Mouse (Mus musculus) urinary bladder, postnatal 4 days (tissue): ENCODE results near the gene Lama2.

Source experiments
- DNase-seq, 2 experiments: peaks; one replicate each; pipeline ENCODE4 v3.0.0; 2021 to 2022; ENCODE audit warnings: low spot score in 2 of 2

Gene Lama2

GRCm38 (mm10) chr10:27188630-27189365, 430.8 kb downstream of the Lama2 start:
- DNase-seq, result no peak

DNA sequence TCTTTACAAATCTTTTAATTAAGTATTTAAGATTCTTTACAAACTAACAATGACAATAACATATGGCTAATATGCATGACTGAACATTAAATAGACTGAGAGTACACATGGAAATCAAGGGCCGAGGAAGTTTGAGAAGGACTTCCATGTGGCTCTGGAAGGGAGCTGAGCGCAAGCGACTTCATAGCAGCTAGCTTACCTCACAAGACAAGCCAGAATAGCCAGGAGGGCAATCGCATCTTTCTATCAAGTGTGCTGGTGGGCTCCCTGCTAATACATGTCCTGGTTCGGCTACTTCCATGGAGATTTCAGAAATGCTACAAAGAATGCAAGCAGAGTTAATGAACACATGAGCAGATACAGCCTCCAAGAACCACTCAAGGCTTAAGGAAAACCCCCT, 435.4 kb downstream of the Lama2 start:
- no peak for DNase-seq

DNA sequence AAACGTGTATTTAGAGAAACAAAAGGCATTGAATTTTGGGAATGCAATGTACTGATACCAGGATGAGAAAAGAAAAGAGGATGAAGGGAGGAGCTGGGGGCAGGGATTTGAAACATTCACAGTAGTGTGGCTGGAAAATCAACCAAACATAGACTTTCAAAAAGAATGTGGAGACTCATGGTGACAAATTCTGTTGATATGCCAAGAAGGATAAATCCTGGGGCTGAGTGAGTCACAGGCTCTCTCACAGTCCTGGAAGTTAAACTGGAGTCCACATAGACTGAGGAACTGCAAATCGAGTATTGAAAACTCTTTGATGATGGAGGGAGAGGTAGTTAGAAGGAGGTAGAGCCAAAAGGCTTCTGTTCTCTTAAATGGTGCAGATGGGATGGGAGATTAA, 445.3 kb downstream of the Lama2 start:
- no peak for DNase-seq

DNA sequence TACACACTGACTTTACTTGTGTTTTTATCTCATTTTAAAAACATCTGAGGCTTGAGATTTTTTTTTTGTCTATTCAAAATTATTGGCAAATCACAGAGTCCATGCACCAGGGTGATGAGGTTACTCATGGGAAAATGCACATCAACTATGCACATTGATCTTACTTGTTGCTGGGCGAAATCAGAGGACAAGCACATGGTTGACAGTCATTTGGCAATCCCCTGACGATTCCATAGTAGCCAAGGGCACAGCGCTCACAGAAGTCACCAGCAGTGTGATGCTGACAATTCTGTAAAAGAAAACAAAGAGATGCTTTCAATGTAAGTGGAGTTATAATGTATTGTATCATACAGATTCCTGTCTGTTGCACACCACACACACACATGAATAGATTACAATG, 454.8 kb downstream of the Lama2 start:
- no peak for DNase-seq

- DNase-seq, result no peak
Observed at GRCm38 (mm10) chr10:27162364-27162763, 457.2 kb downstream of the Lama2 start.

DNA sequence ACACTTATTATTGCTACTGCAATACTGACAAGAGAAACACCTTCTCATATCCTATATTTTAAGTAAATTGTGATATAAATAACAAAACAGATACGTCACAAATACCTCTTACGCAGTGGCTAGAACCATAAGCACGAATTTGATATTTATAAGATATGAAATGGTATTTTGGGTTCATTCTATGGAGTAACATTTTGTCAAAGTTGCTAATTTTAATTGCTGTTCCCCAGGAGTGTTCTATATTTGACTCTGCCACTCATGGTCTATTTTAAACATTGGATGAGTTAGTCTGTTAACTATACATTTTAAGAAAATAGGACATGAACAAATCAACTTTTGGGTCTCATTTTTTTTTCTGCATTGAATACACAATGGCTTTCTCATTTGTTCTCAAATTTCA, 469.3 kb downstream of the Lama2 start:
- DNase-seq, result no peak

DNA sequence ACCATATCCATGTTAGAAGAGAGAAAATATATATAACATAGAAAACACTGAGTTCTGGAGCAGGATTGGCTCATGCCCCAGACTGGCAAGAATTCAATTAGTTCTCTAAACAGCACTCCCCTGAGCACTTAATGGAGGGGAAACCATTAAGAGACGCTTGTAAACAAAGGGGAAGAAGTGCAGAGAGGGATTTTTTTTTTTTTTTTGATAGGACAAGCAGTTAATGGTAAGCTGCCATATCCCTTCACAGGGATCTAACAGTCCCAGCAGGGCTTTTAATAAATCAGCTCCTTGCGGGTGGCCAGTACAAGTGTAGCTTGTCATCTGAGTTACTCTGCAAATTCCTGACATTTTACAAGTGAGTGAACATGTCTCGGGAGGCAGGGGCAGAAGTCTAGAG, 479.1 kb downstream of the Lama2 start:
- DNase-seq, result no peak

- no peak for DNase-seq
Observed at GRCm38 (mm10) chr10:27135768-27136167, 483.8 kb downstream of the Lama2 start.

DNA sequence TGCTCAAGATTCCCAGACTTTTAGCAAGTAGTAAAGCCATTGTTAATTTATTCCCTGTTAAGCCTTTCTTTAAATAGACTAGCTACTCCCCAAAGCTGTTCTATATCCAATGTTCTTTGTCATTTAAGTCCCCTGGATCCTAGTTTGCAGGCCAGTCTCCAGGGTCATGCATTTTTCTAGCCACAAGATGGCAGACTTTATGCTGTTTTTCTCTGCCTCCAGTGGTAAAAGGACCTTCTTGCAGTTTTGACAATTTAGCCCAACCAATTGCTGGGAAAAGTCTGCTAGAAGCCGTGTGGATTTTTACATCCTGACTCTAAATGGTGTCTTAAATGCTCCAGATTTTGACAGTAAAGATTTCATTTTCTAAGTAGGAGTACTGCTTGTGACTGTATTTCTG, 486.4 kb downstream of the Lama2 start:
- DNase-seq, result peak in 1 of 2 experiments; percentile 24

- no peak for DNase-seq
Observed at GRCm38 (mm10) chr10:27127454-27127853, 492.1 kb downstream of the Lama2 start.

GRCm38 (mm10) chr10:27123763-27124162, 495.8 kb downstream of the Lama2 start:
- DNase-seq, result no peak

GRCm38 (mm10) chr10:27117815-27118214, 501.7 kb downstream of the Lama2 start:
- DNase-seq, result no peak

DNA sequence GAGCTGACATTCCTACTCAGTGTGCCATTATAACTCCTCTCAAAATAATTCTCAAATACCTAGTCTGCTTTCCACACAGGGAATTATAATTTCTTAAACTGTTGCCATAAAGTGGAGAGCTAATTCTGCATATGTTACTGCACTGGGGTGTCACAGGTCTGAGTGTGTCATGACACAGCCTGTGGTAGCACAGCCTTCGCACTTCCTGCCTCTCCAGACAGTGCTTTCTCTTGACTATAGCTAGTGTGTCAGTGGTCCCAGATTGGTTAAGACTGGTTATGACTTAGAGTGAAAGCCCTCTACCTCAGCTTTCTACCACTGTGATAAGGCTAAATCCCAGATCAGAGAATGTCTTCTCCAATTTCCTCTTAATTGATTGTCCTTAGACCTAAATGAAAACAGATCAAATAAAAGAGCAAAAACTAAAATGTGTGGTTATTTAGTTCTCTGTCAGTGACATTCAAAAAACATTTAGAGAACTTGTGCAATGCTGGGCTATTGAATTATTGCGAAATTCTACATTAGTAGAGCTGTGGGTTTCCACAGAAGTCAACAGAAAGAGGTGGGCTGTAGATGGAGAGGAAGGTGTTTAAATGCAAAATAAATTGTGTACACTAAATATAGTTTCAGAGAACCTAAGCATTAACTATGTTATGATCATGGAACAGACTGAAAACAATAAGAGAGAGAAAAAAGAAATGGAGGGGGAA, 502.5 kb downstream of the Lama2 start:
- DNase-seq, result no peak

GRCm38 (mm10) chr10:27114131-27114530, 505.4 kb downstream of the Lama2 start:
- DNase-seq, result no peak

GRCm38 (mm10) chr10:27103811-27104210, 515.7 kb downstream of the Lama2 start:
- DNase-seq, result no peak

GRCm38 (mm10) chr10:27101800-27102353, 517.7 kb downstream of the Lama2 start:
- no peak for DNase-seq

- no peak for DNase-seq
Observed at GRCm38 (mm10) chr10:27077113-27077512, 542.4 kb downstream of the Lama2 start.

DNA sequence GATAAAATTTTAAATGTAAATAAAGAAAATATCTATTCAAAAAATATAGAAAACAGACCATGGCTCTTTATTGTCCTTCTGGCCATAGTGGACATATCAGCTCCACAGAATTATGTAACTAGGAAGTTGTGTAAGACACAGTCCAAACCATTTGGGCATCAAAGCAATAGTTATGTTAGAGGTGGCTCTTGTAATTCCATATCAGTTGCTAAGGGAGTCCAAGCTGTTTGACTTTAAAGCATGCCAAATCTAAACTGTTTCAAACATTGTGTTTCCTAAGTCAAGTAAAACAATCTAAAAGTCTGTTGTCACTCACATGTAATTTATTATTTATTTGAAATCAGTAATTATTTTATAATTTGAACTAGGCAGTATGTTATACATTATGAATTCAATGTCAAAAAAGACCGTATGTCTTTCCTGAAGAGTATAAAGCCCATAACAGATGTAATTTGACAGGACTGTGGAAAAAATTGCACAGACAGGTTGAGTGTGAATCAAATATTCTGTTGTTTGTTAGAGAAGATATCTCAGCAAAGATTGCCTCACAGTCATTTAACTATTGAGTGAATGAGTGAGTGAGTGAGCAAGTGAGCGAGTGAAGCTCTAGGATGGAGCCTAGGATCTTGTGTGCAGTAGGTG, 550.6 kb downstream of the Lama2 start:
- no peak for DNase-seq

GRCm38 (mm10) chr10:27063671-27064070, 555.9 kb downstream of the Lama2 start:
- peak in 1 of 2 experiments; percentile 29 for DNase-seq

DNA sequence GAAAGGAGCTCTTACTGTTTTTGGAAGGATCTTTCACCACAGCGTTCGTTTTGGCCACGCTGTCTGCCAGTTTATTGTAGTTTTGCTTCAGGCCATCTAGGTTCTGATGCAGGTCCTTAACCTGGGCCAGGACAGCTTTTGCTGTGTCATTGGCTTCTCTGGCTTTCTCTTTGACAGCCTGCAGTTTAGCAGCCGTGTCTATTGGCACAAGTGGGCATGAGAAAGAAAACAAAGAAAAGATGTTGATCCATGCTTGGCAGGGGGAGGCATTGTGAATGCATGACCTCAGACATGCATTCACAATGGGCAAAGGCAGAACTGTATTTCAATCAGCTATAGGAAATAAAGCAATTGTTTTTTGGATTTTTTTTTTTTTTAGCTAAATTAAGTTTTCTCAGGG, 565.1 kb downstream of the Lama2 start:
- no peak for DNase-seq

- no peak for DNase-seq
Observed at GRCm38 (mm10) chr10:27047196-27047595, 572.4 kb downstream of the Lama2 start.

- DNase-seq, result no peak
Observed at GRCm38 (mm10) chr10:27041812-27042211, 577.7 kb downstream of the Lama2 start.

DNA sequence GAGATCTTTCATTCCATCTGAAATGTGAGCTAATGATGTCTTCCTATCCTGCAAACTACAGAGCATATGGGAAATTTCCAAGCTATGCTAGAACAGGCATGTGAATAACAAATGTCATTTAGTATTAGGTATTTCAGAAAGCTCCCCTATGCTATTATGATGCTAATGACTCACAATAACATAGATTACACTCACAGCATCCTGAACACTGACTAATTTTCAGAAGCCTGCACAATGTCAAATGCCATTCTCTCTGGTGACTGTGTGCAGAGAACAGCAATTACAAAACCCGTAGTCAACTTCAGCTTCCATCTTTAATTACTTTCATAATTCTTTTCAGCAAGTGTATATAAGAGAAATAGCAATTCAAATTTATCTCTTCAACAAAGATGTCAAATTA, 596.9 kb downstream of the Lama2 start:
- DNase-seq, result no peak
